Mouse (Mus musculus) lung, postnatal 0 days (tissue): ENCODE data around the gene Rbpj. TPM values are rescaled to one million over a fixed set of nuclear protein-coding genes. Genes with fewer than 3 reads are reported as not detected.

Experiments
- ATAC-seq: fragments of 200-750 bp; cut with Nextera tagmentation; 2 replicates; pipeline ENCODE4 v1.8.0; 2017; ENCODE audit warnings: moderate library complexity
- DNase-seq: peaks from one replicate; pipeline ENCODE4 v3.0.0-alpha.2; 2016; ENCODE audit warnings: low spot score
- H3K27ac ChIP-seq: fragments of 300-500 bp; sonication (generic); 2 replicates; pipeline ENCODE4 v1.5.1; 2014; ENCODE audit warnings: antibody characterized with exemption, mild to moderate bottlenecking, low read length, mixed read lengths
- H3K27me3 ChIP-seq: fragments of 300-500 bp; sonication (generic); replicated peaks from 2 replicates; pipeline ENCODE4 v1.6.1; 2014; ENCODE audit warnings: low read length, mixed read lengths; ENCODE audit not compliant: insufficient read depth
- H3K36me3 ChIP-seq: fragments of 300-500 bp; sonication (generic); 2 replicates; pipeline ENCODE4 v1.6.1; 2014; ENCODE audit warnings: low read length, mixed read lengths; ENCODE audit not compliant: insufficient read depth
- H3K4me1 ChIP-seq: fragments of 300-500 bp; sonication (generic); 2 replicates; pipeline ENCODE4 v1.6.1; 2014; ENCODE audit warnings: antibody characterized with exemption, low read depth, low read length, mixed read lengths; ENCODE audit not compliant: insufficient read depth
- H3K4me2 ChIP-seq: fragments of 300-500 bp; sonication (generic); replicated peaks from 2 replicates; pipeline ENCODE4 v1.6.1; 2014; ENCODE audit warnings: low read depth, mild to moderate bottlenecking, low read length, moderate library complexity, mixed read lengths
- H3K4me3 ChIP-seq: fragments of 300-500 bp; sonication (generic); 2 replicates; pipeline ENCODE4 v1.5.1; 2014; ENCODE audit warnings: low read depth, low read length
- H3K9ac ChIP-seq: fragments of 300-500 bp; sonication (generic); replicated peaks from 2 replicates; pipeline ENCODE4 v1.6.1; 2014; ENCODE audit warnings: low read depth, mild to moderate bottlenecking
- H3K9me3 ChIP-seq: fragments of 300-500 bp; sonication (generic); 2 replicates; pipeline ENCODE4 v1.6.1; 2016; ENCODE audit warnings: low read length, mixed read lengths
- CTCF ChIP-seq: IDR thresholded peaks from 2 replicates; pipeline ENCODE4 v1.5.1; 2016; ENCODE audit warnings: antibody characterized with exemption, mild to moderate bottlenecking
- EP300 ChIP-seq: IDR thresholded peaks from 2 replicates; pipeline ENCODE4 v1.6.1; 2016; ENCODE audit warnings: antibody characterized with exemption, mild to moderate bottlenecking, control low read depth
- WGBS: fragments of 180-500 bp; shearing (Covaris S2); extraction: QIAGEN DNeasy Blood & Tissue Kit; methylation state at CpG from one replicate; pipeline ENCODE4 v1.1.7; 2014; 5-methylcytosine and 5-hydroxymethylcytosine counted together
- polyA plus RNA-seq: library from polyadenylated mRNA; unstranded; fragments of >200 nt; fragmentation: Nextera tagmentation; extraction: Ambion mirVana; gene quantifications from 2 replicates; pipeline ENCODE4 v1.2.1, GENCODE M21; 2015

Gene Rbpj
- polyA plus RNA-seq, 1 experiment from 2014 or later = 22.7 TPM

DNA sequence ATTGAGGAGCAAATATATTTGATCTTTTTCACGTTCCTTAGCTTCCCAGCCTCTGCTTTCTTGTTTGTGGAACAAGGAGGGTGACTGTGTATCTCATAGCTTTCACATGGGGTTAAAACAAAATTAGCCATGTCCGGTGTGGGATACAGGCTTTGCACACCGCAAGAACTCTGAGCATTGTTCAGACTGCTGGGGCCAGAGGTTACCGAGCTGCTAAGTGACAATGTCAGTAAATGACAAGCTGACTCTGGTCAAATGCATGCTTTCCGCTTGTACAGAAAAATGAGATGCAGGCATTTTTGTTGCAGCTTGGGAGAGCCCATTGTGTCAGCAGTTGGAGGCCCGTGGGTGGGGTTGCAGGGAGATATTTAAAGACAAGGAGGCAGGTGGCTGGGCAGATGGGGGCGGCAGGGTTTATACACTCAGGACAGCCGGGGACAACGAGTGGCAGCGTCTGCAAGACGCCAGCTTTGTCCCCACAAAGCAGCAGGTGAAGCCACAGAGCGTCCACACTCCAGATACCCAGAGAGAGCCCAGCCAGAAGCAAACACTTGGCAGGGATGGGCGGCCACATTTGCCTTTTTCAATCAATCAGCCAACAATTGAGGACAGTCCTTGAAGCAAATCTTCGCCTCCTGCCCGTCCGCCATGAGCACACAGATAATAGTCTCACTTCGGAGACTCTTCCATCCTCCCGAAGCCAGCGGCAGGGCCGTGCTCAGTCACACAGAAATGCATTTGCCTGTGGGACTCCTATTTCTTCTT, 59.5 kb downstream of the Rbpj start:
- H3K4me2 ChIP-seq = no peak overlapping the region
- H3K4me1 ChIP-seq = no peaks in the 10 kb centered on the region
- H3K4me3 ChIP-seq = no peak overlapping the region
- 42% methylated on average over 20 of the region's 20 CpGs for WGBS
- no peak overlapping the region for H3K9ac ChIP-seq
- no peaks in the 10 kb centered on the region for H3K9me3 ChIP-seq
- TF ChIP-seq CTCF = no peak
- TF ChIP-seq EP300 = no peak
- H3K27ac ChIP-seq = no peak overlapping the region
- H3K36me3 ChIP-seq = no peaks in the 10 kb centered on the region
- no peak for ATAC-seq
- no peaks in the 10 kb centered on the region for H3K27me3 ChIP-seq
- no peak for DNase-seq

DNA sequence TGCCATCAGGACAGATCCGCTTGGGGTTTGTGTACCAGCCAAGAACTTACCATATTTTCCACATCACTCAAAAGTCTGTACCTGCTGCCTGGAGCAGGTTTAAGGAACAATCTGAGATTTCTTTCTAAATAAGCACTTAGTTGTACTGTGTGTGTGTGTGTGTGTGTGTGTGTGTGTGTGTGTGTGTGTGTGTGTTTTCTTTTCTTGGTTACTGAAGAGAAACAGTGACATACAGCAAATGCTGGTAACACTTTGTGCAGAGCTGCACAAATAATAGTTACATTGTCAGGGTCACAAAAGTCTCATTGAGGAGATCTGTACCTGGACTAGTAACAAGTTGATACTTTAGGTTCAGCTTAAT, 60.1 kb downstream of the Rbpj start:
- Histone ChIP-seq H3K27me3 (no peaks in the 10 kb centered on the region), H3K4me1 (no peaks in the 10 kb centered on the region), H3K27ac (no peak overlapping the region), H3K9me3 (no peaks in the 10 kb centered on the region), H3K9ac (no peak overlapping the region), H3K4me2 (no peak overlapping the region), H3K4me3 (no peak overlapping the region), H3K36me3 (no peaks in the 10 kb centered on the region)
- TF ChIP-seq EP300 (no peak), CTCF (no peak)
- ATAC-seq = no peak
- DNase-seq = no peak
- WGBS = 78% methylated on average over 1 of the region's 1 CpGs

DNA sequence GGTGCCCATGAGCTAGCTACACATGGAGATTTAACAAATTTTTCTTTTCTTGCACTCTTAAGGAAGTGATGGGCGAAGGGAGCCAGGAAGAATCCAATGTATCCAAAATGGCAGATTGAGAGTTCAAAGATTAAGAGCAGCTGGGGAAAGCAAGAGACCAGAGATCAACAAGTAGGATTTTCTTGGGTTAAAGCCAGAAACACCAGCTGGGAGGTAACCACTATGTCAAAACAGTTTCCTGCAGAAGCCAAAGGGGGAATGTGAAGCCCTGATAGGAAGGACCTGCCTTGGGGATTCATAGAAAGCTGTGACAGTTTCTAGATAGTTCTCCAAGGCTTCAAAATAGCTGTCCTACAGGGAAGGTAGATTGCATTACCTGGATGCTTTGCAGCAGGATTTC, 63.9 kb downstream of the Rbpj start:
- peak; percentile 68 for ATAC-seq
- Histone ChIP-seq H3K9ac (no peak overlapping the region), H3K27ac (no peak overlapping the region), H3K27me3 (no peaks in the 10 kb centered on the region), H3K4me1 (no peaks in the 10 kb centered on the region), H3K36me3 (no peaks in the 10 kb centered on the region), H3K4me2 (no peak overlapping the region), H3K4me3 (no peak overlapping the region), H3K9me3 (no peaks in the 10 kb centered on the region)
- WGBS = 50% methylated on average over 1 of the region's 1 CpGs
- peak; percentile 72 for DNase-seq
- TF ChIP-seq CTCF = no peak
- peak; percentile 28; the same call in 1 of the 2 replicates for TF ChIP-seq EP300

- H3K27me3 ChIP-seq = no peaks in the 10 kb centered on the region
- no peaks in the 10 kb centered on the region for H3K36me3 ChIP-seq
- H3K4me1 ChIP-seq = peaks cover 3% of the 10 kb centered on the region; the same call in 1 of the 2 replicates
- WGBS = 63% methylated on average over 12 of the region's 12 CpGs
- TF ChIP-seq EP300 (0 out of 2 replicates have a peak, but pooled peaks have one; percentile 10), CTCF (no peak)
- no peak overlapping the region for H3K4me3 ChIP-seq
- peak overlapping the region; percentile 14; the same call in 1 of the 2 replicates for H3K4me2 ChIP-seq
- peak; percentile 60 for ATAC-seq
- no peaks in the 10 kb centered on the region for H3K9me3 ChIP-seq
- peak; percentile 66 for DNase-seq
- H3K9ac ChIP-seq = no peak overlapping the region
- no peak overlapping the region for H3K27ac ChIP-seq
Measured at GRCm38 (mm10) chr5:53535096-53535495, 69.1 kb downstream of the Rbpj start.

DNA sequence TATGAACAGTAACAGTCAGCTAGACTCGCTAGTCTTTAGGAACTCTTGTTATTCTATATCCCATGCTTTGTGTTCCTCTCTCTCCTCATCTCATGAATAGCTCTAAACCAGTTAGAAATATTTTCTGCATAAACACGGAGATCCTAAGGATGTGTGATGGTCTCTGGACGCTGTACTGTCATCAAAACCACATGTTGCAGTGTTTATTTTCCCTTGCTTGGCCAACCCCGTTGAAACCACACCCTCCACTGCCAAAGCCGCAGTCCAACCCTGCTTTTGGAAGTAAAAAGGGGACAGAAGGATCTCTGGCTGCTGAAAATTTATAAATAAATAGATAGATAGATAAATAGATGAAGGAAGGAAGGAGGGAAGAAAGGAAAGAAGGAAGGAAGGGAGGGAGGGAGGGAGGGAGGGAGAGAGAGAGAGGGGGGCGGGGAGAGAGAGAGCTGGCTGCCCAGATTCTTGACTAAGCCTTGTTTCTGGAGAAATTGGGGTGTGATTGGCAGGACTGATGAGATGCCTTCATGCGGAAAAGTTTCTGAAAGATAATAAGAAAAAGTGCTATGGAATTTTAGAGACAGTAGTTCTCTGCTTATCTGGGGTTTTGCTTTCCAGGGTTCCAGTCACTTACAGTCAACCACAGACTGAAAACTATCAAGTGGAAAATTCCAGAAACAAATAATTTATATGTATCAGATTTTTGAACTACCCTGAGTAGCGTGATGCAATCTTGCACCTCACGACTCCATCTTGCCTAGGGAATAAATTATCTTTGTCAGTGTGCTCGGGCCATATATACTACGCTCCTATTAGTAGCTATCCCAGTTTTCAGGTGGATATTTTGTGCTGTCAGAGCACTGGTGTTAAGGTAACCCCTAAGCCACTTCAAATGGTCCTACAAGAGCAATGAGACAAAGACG, 70.9 kb downstream of the Rbpj start:
- Histone ChIP-seq H3K9me3 (no peaks in the 10 kb centered on the region), H3K4me3 (no peak overlapping the region), H3K27me3 (no peaks in the 10 kb centered on the region), H3K4me2 (no peak overlapping the region), H3K4me1 (peaks cover 3% of the 10 kb centered on the region; the same call in 1 of the 2 replicates), H3K36me3 (no peaks in the 10 kb centered on the region), H3K9ac (no peak overlapping the region), H3K27ac (no peak overlapping the region)
- no peak for TF ChIP-seq EP300
- no peak for TF ChIP-seq CTCF
- peak; percentile 67 for ATAC-seq
- peak; percentile 62 for DNase-seq
- WGBS = 51% methylated on average over 12 of the region's 12 CpGs

DNA sequence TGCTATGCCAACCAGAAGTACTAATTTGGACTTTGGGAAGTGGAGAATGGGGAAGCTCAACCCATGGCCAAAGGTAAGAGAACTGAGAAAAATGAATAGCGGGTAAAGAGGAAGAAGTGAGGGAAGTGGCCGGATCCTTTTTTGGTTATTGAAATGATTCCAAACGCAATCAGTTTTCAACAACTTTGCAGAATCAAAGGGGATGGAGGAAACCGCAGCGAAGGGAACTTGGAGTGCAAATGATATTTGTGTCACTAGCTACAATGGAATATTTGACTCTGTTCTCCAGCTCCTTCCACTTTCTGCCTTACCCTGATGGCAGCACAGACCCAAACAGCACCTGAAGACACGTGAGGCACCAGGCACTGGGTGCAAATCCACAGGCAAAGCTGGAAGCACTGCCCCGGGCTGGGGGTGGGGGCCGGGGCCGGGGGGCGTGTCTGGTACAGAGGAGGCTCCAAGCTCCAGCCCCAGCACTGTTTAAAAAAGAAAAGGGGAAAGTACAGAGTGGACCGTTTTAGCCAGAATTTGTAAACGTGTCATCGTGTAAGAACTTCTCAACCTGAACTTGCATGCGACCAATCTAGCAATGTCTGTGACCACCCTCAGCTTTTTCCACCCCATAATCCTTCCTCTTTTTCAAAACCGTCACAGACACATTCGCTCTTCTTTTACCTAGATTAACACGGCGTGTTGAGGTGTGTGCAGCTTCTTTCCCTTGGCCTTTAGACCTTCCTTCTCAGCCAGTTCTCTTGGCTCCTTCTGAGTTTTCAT, 74.1 kb downstream of the Rbpj start:
- Histone ChIP-seq H3K4me2 (no peak overlapping the region), H3K27ac (no peak overlapping the region), H3K27me3 (no peaks in the 10 kb centered on the region), H3K36me3 (no peaks in the 10 kb centered on the region), H3K9me3 (no peaks in the 10 kb centered on the region), H3K4me1 (peaks cover 3% of the 10 kb centered on the region; the same call in 1 of the 2 replicates), H3K4me3 (no peak overlapping the region), H3K9ac (no peak overlapping the region)
- no peak for DNase-seq
- no peak for TF ChIP-seq EP300
- TF ChIP-seq CTCF = no peak
- WGBS = 63% methylated on average over 18 of the region's 18 CpGs
- ATAC-seq = no peak
